Mouse (Mus musculus): ENCODE measurements at regions not wholly inside any gene's neighbourhood (a gene's known extent, or its start where the extent isn't known, plus 50 kb on each side); places are given as distances from the start of the nearest gene placed in this dataset.

- TF ChIP-seq POLR2A (IDR thresholded peaks at IDR 0.05; ENCODE audit: low read depth, low read length): no peak
- no peak for TF ChIP-seq CTCF (conservative IDR thresholded peaks at IDR 0.05; ENCODE audit: insufficient read depth, insufficient read length, low read depth, low read length)
These were observed 292.6 kb downstream of the Eepd1 start for GRCm38 (mm10) chr9:25773899-25774298.
